Mouse (Mus musculus): Measurements from ENCODE around the gene Olfr221.

GRCm38 (mm10) chr14:52003981-52004495 is 38.2 kb downstream of the Olfr221 start:
- TF ChIP-seq EP300 (IDR thresholded peaks at IDR 0.05; ENCODE audit: low read depth), result no peak
- no peak for TF ChIP-seq CTCF (IDR thresholded peaks at IDR 0.05; ENCODE audit: low read depth)

Measured in liver, postnatal 0 days (tissue).